ENCODE assay signal across 21 mouse cellular contexts in genomic region chr12:106107272-106107671, GRCm38 (mm10).
A peak's percentile ranks its signal among the peaks of the same experiment; 100 is the strongest.
DNase-seq lines count a peak whose midpoint lies in the region; ATAC-seq and TF ChIP-seq lines count a peak whose summit lies in the region.
"Had no signal": no experiment of that assay in that cellular context is flagged by ENCODE, and none has a peak within 500 bp of the region (broad histone marks: within the 10 kb centered on the region; RNA-seq: fewer than 3 reads in every experiment).

No protein-coding gene starts in this region.

- ATAC-seq in forebrain, embryonic 14.5 days, result peak; percentile 71
- ATAC-seq in forebrain, embryonic 11.5 days (replicated peaks; ENCODE audit: low FRiP score), result no peak
- ATAC-seq in hindbrain, embryonic 16.5 days, result 0 out of 2 replicates have a peak, but pooled peaks have one; percentile 35
- no peak for ATAC-seq in hindbrain, postnatal 0 days
- ATAC-seq in midbrain, embryonic 15.5 days (replicated peaks), result no peak
- no peak for ATAC-seq in midbrain, postnatal 0 days (ENCODE audit: low FRiP score)
- ATAC-seq: activated CD4-positive, CD25-positive, alpha-beta regulatory T cell, adult 4 months; inflammation-experienced regulatory T-cells, adult 6 months; intestine, postnatal 0 days; Patski had no signal

- TF ChIP-seq CTCF in hindbrain, postnatal 0 days (IDR thresholded peaks at IDR 0.05; ENCODE audit: low read depth), result no peak
- no peak for TF ChIP-seq CTCF in midbrain, postnatal 0 days (IDR thresholded peaks at IDR 0.05)

- no peaks in the 10 kb centered on the region for H3K27me3 ChIP-seq in forebrain, embryonic 14.5 days (replicated peaks; ENCODE audit: control insufficient read depth, insufficient read depth, low read length)
- no peaks in the 10 kb centered on the region for H3K27me3 ChIP-seq in forebrain, embryonic 11.5 days (ENCODE audit: control insufficient read depth, insufficient read depth, low read length)
- no peaks in the 10 kb centered on the region for H3K27me3 ChIP-seq in hindbrain, embryonic 16.5 days (replicated peaks; ENCODE audit: control insufficient read depth, insufficient read depth, low read length)
- H3K27me3 ChIP-seq in hindbrain, postnatal 0 days (ENCODE audit: insufficient read depth, low read length), result no peaks in the 10 kb centered on the region
- H3K27me3 ChIP-seq in midbrain, embryonic 15.5 days (replicated peaks), result no peaks in the 10 kb centered on the region
- H3K27me3 ChIP-seq in midbrain, postnatal 0 days (ENCODE audit: insufficient read depth, low read length), result no peaks in the 10 kb centered on the region
- H3K27me3 ChIP-seq: embryonic facial prominence, embryonic 15.5 days; heart, embryonic 12.5 days; Patski had no signal

- H3K27ac ChIP-seq in forebrain, embryonic 14.5 days (ENCODE audit: low read depth, low read length), result peak overlapping the region; percentile 65
- H3K27ac ChIP-seq in forebrain, embryonic 11.5 days (ENCODE audit: low read depth, low read length), result no peak overlapping the region
- H3K27ac ChIP-seq in hindbrain, embryonic 16.5 days (ENCODE audit: low read depth, low read length), result no peak overlapping the region
- no peak overlapping the region for H3K27ac ChIP-seq in hindbrain, postnatal 0 days
- H3K27ac ChIP-seq in midbrain, embryonic 15.5 days, result no peak overlapping the region
- no peak overlapping the region for H3K27ac ChIP-seq in midbrain, postnatal 0 days (ENCODE audit: low read depth, low read length)
- H3K27ac ChIP-seq: embryonic facial prominence, embryonic 15.5 days; gastrocnemius, adult 2 months; hindbrain, embryonic 10.5 days had no signal

- DNase-seq in forebrain, embryonic 14.5 days (ENCODE audit: low spot score), result peak; percentile 88
- DNase-seq in forebrain, embryonic 11.5 days (ENCODE audit: low spot score), result no peak
- DNase-seq in hindbrain, postnatal 0 days (ENCODE audit: low spot score), result no peak
- DNase-seq in midbrain, postnatal 0 days (ENCODE audit: low spot score), result no peak
- no peak for DNase-seq in adrenal gland, adult 18-20 months (ENCODE audit: low spot score in 2 of 2)
- DNase-seq: adrenal gland, adult 2 months; adrenal gland, postnatal 25 days; cerebellum, adult 2 months; embryo, embryonic 11 days; gastrocnemius, adult 2 months; gastrocnemius, postnatal 25 days had no signal

- H3K4me3 ChIP-seq in forebrain, embryonic 14.5 days (ENCODE audit: low read depth, low read length), result no peak overlapping the region
- H3K4me3 ChIP-seq in forebrain, embryonic 11.5 days (ENCODE audit: low read depth, low read length), result no peak overlapping the region
- no peak overlapping the region for H3K4me3 ChIP-seq in hindbrain, embryonic 16.5 days (ENCODE audit: low read length)
- H3K4me3 ChIP-seq in hindbrain, postnatal 0 days (ENCODE audit: low read length), result no peak overlapping the region
- H3K4me3 ChIP-seq in midbrain, embryonic 15.5 days, result no peak overlapping the region
- no peak overlapping the region for H3K4me3 ChIP-seq in midbrain, postnatal 0 days (ENCODE audit: low read depth, low read length)
- H3K4me3 ChIP-seq: embryonic facial prominence, embryonic 15.5 days; erythroblast, embryonic 14.5 days; gastrocnemius, adult 2 months; heart, embryonic 12.5 days; hindbrain, embryonic 10.5 days had no signal

- H3K9me3 ChIP-seq in forebrain, embryonic 14.5 days (replicated peaks; ENCODE audit: control insufficient read depth, low read length), result no peaks in the 10 kb centered on the region
- H3K9me3 ChIP-seq in forebrain, embryonic 11.5 days (ENCODE audit: control insufficient read depth, low read length), result no peaks in the 10 kb centered on the region
- H3K9me3 ChIP-seq in hindbrain, embryonic 16.5 days (ENCODE audit: control insufficient read depth, low read length), result no peaks in the 10 kb centered on the region
- no peaks in the 10 kb centered on the region for H3K9me3 ChIP-seq in hindbrain, postnatal 0 days (ENCODE audit: low read length)
- H3K9me3 ChIP-seq in midbrain, embryonic 15.5 days, result no peaks in the 10 kb centered on the region
- no peaks in the 10 kb centered on the region for H3K9me3 ChIP-seq in midbrain, postnatal 0 days (ENCODE audit: low read length)
- H3K9me3 ChIP-seq: embryonic facial prominence, embryonic 15.5 days; heart, embryonic 12.5 days; hindbrain, embryonic 10.5 days had no signal

- H3K9ac ChIP-seq in forebrain, embryonic 14.5 days (ENCODE audit: low read length), result no peak overlapping the region
- H3K9ac ChIP-seq in forebrain, embryonic 11.5 days (ENCODE audit: low read length), result no peak overlapping the region
- H3K9ac ChIP-seq in hindbrain, embryonic 16.5 days (ENCODE audit: low read depth, low read length), result no peak overlapping the region
- no peak overlapping the region for H3K9ac ChIP-seq in hindbrain, postnatal 0 days (replicated peaks; ENCODE audit: low read length)
- no peak overlapping the region for H3K9ac ChIP-seq in midbrain, embryonic 15.5 days
- no peak overlapping the region for H3K9ac ChIP-seq in midbrain, postnatal 0 days (replicated peaks; ENCODE audit: low read length, poor library complexity, severe bottlenecking)
- H3K9ac ChIP-seq: embryonic facial prominence, embryonic 15.5 days; heart, embryonic 12.5 days had no signal

- H3K4me1 ChIP-seq in forebrain, embryonic 14.5 days (ENCODE audit: control insufficient read depth, insufficient read depth, low read length), result peaks cover 12% of the 10 kb centered on the region
- no peaks in the 10 kb centered on the region for H3K4me1 ChIP-seq in forebrain, embryonic 11.5 days (replicated peaks; ENCODE audit: control insufficient read depth, insufficient read depth, low read length)
- H3K4me1 ChIP-seq in hindbrain, embryonic 16.5 days (ENCODE audit: control insufficient read depth, insufficient read depth, low read depth, low read length), result peaks cover 9% of the 10 kb centered on the region; the same call in 1 of the 2 replicates
- H3K4me1 ChIP-seq in hindbrain, postnatal 0 days (ENCODE audit: insufficient read depth, low read length), result peaks cover 4% of the 10 kb centered on the region; the same call in 1 of the 2 replicates
- H3K4me1 ChIP-seq in midbrain, embryonic 15.5 days, result peaks cover 8% of the 10 kb centered on the region; the same call in 1 of the 2 replicates
- H3K4me1 ChIP-seq in midbrain, postnatal 0 days (ENCODE audit: insufficient read depth, low read length), result no peaks in the 10 kb centered on the region
- H3K4me1 ChIP-seq: heart, embryonic 12.5 days had no signal

- H3K36me3 ChIP-seq in forebrain, embryonic 14.5 days (ENCODE audit: control insufficient read depth, insufficient read depth, low read length), result no peaks in the 10 kb centered on the region
- H3K36me3 ChIP-seq in forebrain, embryonic 11.5 days (ENCODE audit: control insufficient read depth, insufficient read depth, low read length), result no peaks in the 10 kb centered on the region
- no peaks in the 10 kb centered on the region for H3K36me3 ChIP-seq in hindbrain, embryonic 16.5 days (ENCODE audit: control insufficient read depth, insufficient read depth, low read length)
- H3K36me3 ChIP-seq in hindbrain, postnatal 0 days (ENCODE audit: insufficient read depth, low read length), result no peaks in the 10 kb centered on the region
- H3K36me3 ChIP-seq in midbrain, embryonic 15.5 days (replicated peaks), result no peaks in the 10 kb centered on the region
- no peaks in the 10 kb centered on the region for H3K36me3 ChIP-seq in midbrain, postnatal 0 days (ENCODE audit: insufficient read depth, low read length)
- H3K36me3 ChIP-seq: embryonic facial prominence, embryonic 15.5 days; heart, embryonic 12.5 days; hindbrain, embryonic 10.5 days had no signal

- no peak overlapping the region for H3K4me2 ChIP-seq in forebrain, embryonic 14.5 days (ENCODE audit: low read length)
- no peak overlapping the region for H3K4me2 ChIP-seq in forebrain, embryonic 11.5 days (ENCODE audit: low read depth, low read length, severe bottlenecking)
- no peak overlapping the region for H3K4me2 ChIP-seq in hindbrain, embryonic 16.5 days (ENCODE audit: low read length)
- H3K4me2 ChIP-seq in hindbrain, postnatal 0 days (ENCODE audit: low read depth, low read length), result no peak overlapping the region
- 0 out of 2 replicates have a peak overlapping the region, but pooled peaks have one; percentile 3 for H3K4me2 ChIP-seq in midbrain, embryonic 15.5 days
- H3K4me2 ChIP-seq in midbrain, postnatal 0 days (ENCODE audit: low read depth, low read length, poor library complexity, severe bottlenecking), result no peak overlapping the region
- H3K4me2 ChIP-seq: embryonic facial prominence, embryonic 15.5 days; heart, embryonic 12.5 days had no signal

- WGBS in forebrain, embryonic 14.5 days, result 49% methylated on average over 14 of the region's 14 CpGs
- WGBS in forebrain, embryonic 11.5 days, result 90% methylated on average over 14 of the region's 14 CpGs
- 57% methylated on average over 14 of the region's 14 CpGs for WGBS in hindbrain, embryonic 16.5 days
- WGBS in hindbrain, postnatal 0 days, result 49% methylated on average over 14 of the region's 14 CpGs
- 66% methylated on average over 14 of the region's 14 CpGs for WGBS in midbrain, embryonic 15.5 days
- 62% methylated on average over 14 of the region's 14 CpGs for WGBS in midbrain, postnatal 0 days

Comparison
In these comparisons a context has a peak if more than half of its experiments do, and no peak if none do; other contexts are left out.
1. ATAC-seq: peak in forebrain, embryonic 14.5 days (single experiment) and hindbrain, embryonic 16.5 days (single experiment); none in forebrain, embryonic 11.5 days (single experiment), hindbrain, postnatal 0 days (single experiment), midbrain, embryonic 15.5 days (single experiment) and midbrain, postnatal 0 days (single experiment).